Mouse (Mus musculus) midbrain, postnatal 0 days (tissue): ENCODE data around the gene Tspan13. TPM values are rescaled to one million over a fixed set of nuclear protein-coding genes. Genes with fewer than 3 reads are reported as not detected.

Source experiments
- ATAC-seq: fragments of 200-750 bp; cut with Nextera tagmentation; 2 replicates; pipeline ENCODE4 v1.8.0; 2017; ENCODE audit warnings: moderate number of reproducible peaks, mild to moderate bottlenecking, moderate TSS enrichment, moderate library complexity; ENCODE audit not compliant: low FRiP score
- DNase-seq: peaks from one replicate; pipeline ENCODE4 v3.0.0-alpha.2; 2015; ENCODE audit warnings: low spot score
- H3K27ac ChIP-seq: fragments of 300-500 bp; sonication (generic); 2 replicates; pipeline ENCODE4 v1.5.1; 2014; ENCODE audit warnings: low read depth, mild to moderate bottlenecking, low read length, mixed read lengths
- H3K27me3 ChIP-seq: fragments of 300-500 bp; sonication (generic); 2 replicates; pipeline ENCODE4 v1.6.1; 2014; ENCODE audit warnings: low read length, control low read depth, mixed read lengths; ENCODE audit not compliant: insufficient read depth
- H3K36me3 ChIP-seq: fragments of 300-500 bp; sonication (generic); 2 replicates; pipeline ENCODE4 v1.6.1; 2014; ENCODE audit warnings: low read length, control low read depth, mixed read lengths; ENCODE audit not compliant: insufficient read depth
- H3K4me1 ChIP-seq: fragments of 300-500 bp; sonication (generic); 2 replicates; pipeline ENCODE4 v1.6.1; 2014; ENCODE audit warnings: mild to moderate bottlenecking, control low read depth, antibody characterized with exemption, low read length, mixed read lengths; ENCODE audit not compliant: insufficient read depth
- H3K4me2 ChIP-seq: fragments of 300-500 bp; sonication (generic); 2 replicates; pipeline ENCODE4 v1.6.1; 2014; ENCODE audit warnings: low read depth, mild to moderate bottlenecking, low read length, mixed read lengths; ENCODE audit not compliant: poor library complexity, severe bottlenecking
- H3K4me3 ChIP-seq: fragments of 300-500 bp; sonication (generic); 2 replicates; pipeline ENCODE4 v1.5.1; 2014; ENCODE audit warnings: low read depth, mild to moderate bottlenecking, low read length, moderate library complexity
- H3K9ac ChIP-seq: fragments of 300-500 bp; sonication (generic); replicated peaks from 2 replicates; pipeline ENCODE4 v1.6.1; 2014; ENCODE audit warnings: mild to moderate bottlenecking, low read length, moderate library complexity, mixed read lengths; ENCODE audit not compliant: poor library complexity, severe bottlenecking
- H3K9me3 ChIP-seq: fragments of 300-500 bp; sonication (generic); 2 replicates; pipeline ENCODE4 v1.6.1; 2016; ENCODE audit warnings: low read length, control low read depth
- CTCF ChIP-seq: IDR thresholded peaks from 2 replicates; pipeline ENCODE4 v1.5.1; 2016; ENCODE audit warnings: antibody characterized with exemption, mild to moderate bottlenecking
- WGBS: fragments of 180-500 bp; shearing (Covaris S2); extraction: QIAGEN DNeasy Blood & Tissue Kit; methylation state at CpG from one replicate; pipeline ENCODE4 v1.1.7; 2014; 5-methylcytosine and 5-hydroxymethylcytosine counted together
- polyA plus RNA-seq: library from polyadenylated mRNA; unstranded; fragments of >200 nt; fragmentation: Nextera tagmentation; extraction: Ambion mirVana; gene quantifications from 2 replicates; pipeline ENCODE4 v1.2.1, GENCODE M21; 2015
- total RNA-seq: library from RNA; depleted of rRNA; stranded (reverse); fragments of >200 nt; gene quantifications from 2 replicates; pipeline ENCODE4 v1.2.3, GENCODE M21; 2014; rRNA removed

Tspan13 gene
- total and polyA plus RNA-seq, 2 experiments from 2014 or later = 293 to 425 TPM

DNA sequence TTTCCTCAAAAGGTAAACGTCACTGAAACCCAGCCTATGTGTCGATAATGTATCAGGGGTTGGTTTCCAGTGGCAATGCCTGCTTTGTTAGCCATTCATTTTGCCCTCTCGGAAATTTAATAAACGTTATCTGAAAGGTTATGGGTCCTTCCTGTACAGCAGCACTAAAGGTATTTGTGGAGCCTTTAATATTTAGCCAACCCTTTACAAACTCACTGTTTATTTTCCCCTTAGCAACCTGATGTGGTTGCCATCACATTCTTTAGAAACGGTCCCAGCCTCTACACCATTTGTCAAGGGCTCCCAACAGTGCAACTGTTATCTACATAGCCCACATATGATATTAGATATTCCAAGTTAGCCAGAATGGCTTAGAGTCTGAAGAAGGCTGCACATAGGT is 62.7 kb downstream of the Tspan13 start:
- ATAC-seq = no peak
- H3K36me3 ChIP-seq = no peaks in the 10 kb centered on the region
- TF ChIP-seq CTCF = no peak
- no peak overlapping the region for H3K27ac ChIP-seq
- H3K4me3 ChIP-seq = no peak overlapping the region
- no peak overlapping the region for H3K4me2 ChIP-seq
- H3K27me3 ChIP-seq = no peaks in the 10 kb centered on the region
- DNase-seq = no peak
- H3K9ac ChIP-seq = no peak overlapping the region
- H3K9me3 ChIP-seq = no peaks in the 10 kb centered on the region
- 90% methylated on average over 5 of the region's 5 CpGs for WGBS
- no peaks in the 10 kb centered on the region; the same call in 1 of the 2 replicates for H3K4me1 ChIP-seq

DNA sequence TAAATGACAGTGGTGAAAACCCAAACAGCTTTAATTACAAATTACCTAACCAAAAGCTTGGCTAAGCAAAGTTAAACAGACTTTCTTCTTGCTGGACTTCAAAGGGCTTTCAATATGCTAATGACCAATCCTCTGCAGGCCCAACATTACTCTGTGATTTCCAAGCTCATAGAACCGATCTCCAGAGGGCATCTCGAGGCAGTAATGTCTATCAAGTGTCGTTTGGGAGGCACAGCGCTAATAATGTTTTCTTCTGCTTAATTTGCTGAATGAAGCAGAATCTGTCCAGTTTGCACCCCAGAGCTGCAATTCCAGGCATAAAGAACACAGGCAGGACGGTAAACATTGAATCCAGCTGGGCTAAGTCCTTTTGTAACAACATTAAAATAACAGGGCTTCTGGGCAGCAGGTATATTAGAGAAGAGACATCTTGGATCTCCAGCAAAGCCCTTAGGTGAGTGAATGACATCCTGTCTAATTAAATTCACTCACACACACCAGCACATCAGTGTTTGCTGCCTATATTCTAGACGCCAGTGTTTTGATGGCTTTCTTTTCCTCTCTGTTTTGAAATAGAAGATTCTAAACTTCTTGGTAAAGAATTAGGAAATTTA is 64.6 kb downstream of the Tspan13 start:
- Histone ChIP-seq H3K4me2 (no peak overlapping the region), H3K9ac (no peak overlapping the region), H3K9me3 (no peaks in the 10 kb centered on the region), H3K36me3 (no peaks in the 10 kb centered on the region), H3K27me3 (no peaks in the 10 kb centered on the region), H3K4me3 (no peak overlapping the region), H3K4me1 (no peaks in the 10 kb centered on the region; the same call in 1 of the 2 replicates), H3K27ac (0 out of 2 replicates have a peak overlapping the region, but pooled peaks have one; percentile 32)
- 18% methylated on average over 6 of the region's 6 CpGs for WGBS
- peak; percentile 48 for DNase-seq
- no peak for ATAC-seq
- TF ChIP-seq CTCF = no peak

DNA sequence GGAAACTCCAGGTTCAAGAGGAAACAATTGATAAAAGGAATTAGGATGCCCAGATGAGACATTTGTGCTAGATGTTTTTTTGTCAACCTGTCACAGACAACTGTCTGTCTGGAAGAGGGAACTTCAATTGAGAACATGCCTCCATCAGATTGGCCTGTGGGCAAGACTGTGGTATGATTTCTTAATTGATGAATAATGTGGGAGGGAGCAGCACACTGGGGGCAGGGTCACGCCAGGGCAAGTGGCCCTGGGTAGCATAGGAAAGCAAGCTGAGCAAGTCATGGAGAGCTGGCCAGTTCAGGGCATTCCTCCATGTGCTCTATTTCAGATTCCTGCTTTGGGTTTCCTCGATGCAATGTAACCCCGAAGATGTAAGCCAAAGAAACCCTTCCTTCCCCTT is 66.4 kb downstream of the Tspan13 start:
- Histone ChIP-seq H3K4me1 (no peaks in the 10 kb centered on the region), H3K9ac (no peak overlapping the region), H3K36me3 (no peaks in the 10 kb centered on the region), H3K9me3 (no peaks in the 10 kb centered on the region), H3K4me2 (no peak overlapping the region), H3K27ac (no peak overlapping the region), H3K4me3 (no peak overlapping the region), H3K27me3 (no peaks in the 10 kb centered on the region)
- DNase-seq (no peak), ATAC-seq (no peak)
- WGBS = 84% methylated on average over 3 of the region's 3 CpGs
- no peak for TF ChIP-seq CTCF

DNA sequence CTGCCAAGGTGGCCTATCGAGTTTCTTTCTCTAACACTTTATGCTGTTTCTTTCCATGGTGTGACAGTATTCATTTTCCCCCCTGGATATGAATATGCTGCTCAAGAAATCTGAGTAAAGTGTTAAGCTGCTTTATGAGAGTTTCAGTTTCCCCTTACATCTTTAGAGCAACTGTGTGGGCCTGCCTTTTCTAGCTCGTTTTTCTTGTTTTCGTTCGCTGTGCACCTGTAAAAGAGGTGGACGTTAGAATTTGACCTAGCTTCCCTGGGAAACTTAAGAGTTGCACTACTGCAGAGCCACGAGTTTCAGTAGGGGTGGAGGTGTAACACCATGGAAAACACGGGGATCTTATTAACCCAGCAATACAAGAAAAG is 75.5 kb downstream of the Tspan13 start:
- H3K36me3 ChIP-seq = no peaks in the 10 kb centered on the region
- no peaks in the 10 kb centered on the region for H3K9me3 ChIP-seq
- H3K4me3 ChIP-seq = no peak overlapping the region
- H3K4me2 ChIP-seq = no peak overlapping the region
- no peak for DNase-seq
- no peak overlapping the region for H3K27ac ChIP-seq
- WGBS = 81% methylated on average over 7 of the region's 7 CpGs
- no peaks in the 10 kb centered on the region for H3K4me1 ChIP-seq
- no peak for TF ChIP-seq CTCF
- H3K9ac ChIP-seq = no peak overlapping the region
- ATAC-seq = no peak
- no peaks in the 10 kb centered on the region for H3K27me3 ChIP-seq

DNA sequence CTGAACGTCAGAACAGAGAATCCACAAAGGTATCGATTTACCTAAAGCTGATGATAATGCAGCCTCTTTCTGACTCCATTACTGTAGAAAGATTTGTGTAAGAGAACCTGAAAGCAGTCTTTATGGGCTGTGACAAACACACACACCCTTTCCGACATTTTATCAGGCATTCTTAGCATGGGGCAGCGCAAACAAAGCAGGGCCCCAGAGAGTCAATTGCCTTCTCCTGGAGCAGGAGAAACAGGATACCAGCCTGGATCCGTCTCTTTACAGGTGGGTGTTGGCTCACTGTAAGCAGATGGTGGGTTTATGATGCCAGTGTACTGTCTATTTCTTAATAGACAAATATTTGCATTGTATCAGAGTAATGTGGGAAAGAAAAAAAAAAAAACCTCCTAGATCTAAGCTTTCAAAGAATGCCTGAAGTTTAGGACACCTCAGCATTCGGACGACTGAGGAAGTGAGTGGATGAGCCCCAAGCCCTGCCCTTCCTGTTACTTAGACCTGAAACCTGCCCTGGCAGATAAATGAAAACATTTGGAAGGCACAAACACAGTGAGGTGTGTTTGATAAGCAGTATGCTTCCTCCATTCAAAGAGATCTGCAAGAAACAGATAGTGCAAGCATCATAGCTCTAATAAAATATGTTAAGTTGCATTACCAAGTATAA is 76.1 kb downstream of the Tspan13 start:
- 70% methylated on average over 7 of the region's 7 CpGs for WGBS
- Histone ChIP-seq H3K27ac (no peak overlapping the region), H3K27me3 (no peaks in the 10 kb centered on the region), H3K4me2 (no peak overlapping the region), H3K9ac (no peak overlapping the region), H3K36me3 (no peaks in the 10 kb centered on the region), H3K4me1 (no peaks in the 10 kb centered on the region), H3K4me3 (no peak overlapping the region), H3K9me3 (no peaks in the 10 kb centered on the region)
- DNase-seq (no peak), ATAC-seq (no peak)
- TF ChIP-seq CTCF = no peak

Other genes with a start within 250 kb of the Tspan13 start
- gene Agr3, start 116.9 kb downstream of the Tspan13 start, total RNA-seq = not detected in 2 replicates
- not detected in 2 replicates for gene Agr3, start 116.9 kb downstream of the Tspan13 start, polyA plus RNA-seq
- gene Agr2, start 49.6 kb downstream of the Tspan13 start, total RNA-seq = not detected in 2 replicates
- gene Agr2, start 49.6 kb downstream of the Tspan13 start, polyA plus RNA-seq = 0.20 TPM in 1 of 2 replicates, not detected in the other
- 64.6 and 81.2 TPM in 2 replicates for gene Ankmy2, start 114.6 kb upstream of the Tspan13 start, total RNA-seq
- 87.2 and 88.5 TPM in 2 replicates for gene Ankmy2, start 114.6 kb upstream of the Tspan13 start, polyA plus RNA-seq
- 213 and 269 TPM in 2 replicates for gene Bzw2, start 115.6 kb upstream of the Tspan13 start, total RNA-seq
- 276 and 301 TPM in 2 replicates for gene Bzw2, start 115.6 kb upstream of the Tspan13 start, polyA plus RNA-seq
- gene Lrrc72, start 210.9 kb upstream of the Tspan13 start, total RNA-seq = not detected in 2 replicates
- not detected in 2 replicates for gene Lrrc72, start 210.9 kb upstream of the Tspan13 start, polyA plus RNA-seq